Mouse (Mus musculus) brain, embryonic 18.5 days (tissue): ENCODE data around the gene Eef2.
"Not testable (repeated sequence)": the region's sequence is repeated elsewhere in the genome, so short reads cannot be mapped to it uniquely, and the experiment has no call there.

Source experiments
- DNase-seq: peaks from one replicate; pipeline ENCODE4 v3.0.0-alpha.2; 2012; ENCODE audit warnings: low read depth, low spot score

The Eef2 gene

GRCm38 (mm10) chr10:81179451-81180342 is 3.3 kb downstream of the Eef2 start:
- no peak for DNase-seq

- DNase-seq, result no peak
Observed at GRCm38 (mm10) chr10:81180946-81181345, 4.5 kb downstream of the Eef2 start.

- not testable (repeated sequence) for DNase-seq
Observed at GRCm38 (mm10) chr10:81181860-81182259, 5.4 kb downstream of the Eef2 start.

GRCm38 (mm10) chr10:81182336-81183333 is 6.2 kb downstream of the Eef2 start, which contains the start of gene Dapk3:
Gene Dapk3, plus strand, starts transcription at chr10:81183005.
- DNase-seq, result peak; percentile 99

- no peak for DNase-seq
Observed at GRCm38 (mm10) chr10:81183805-81184204, 7.4 kb downstream of the Eef2 start, which contains the start of gene 4930442H23Rik. Gene 4930442H23Rik, minus strand, starts transcription at chr10:81183849.

GRCm38 (mm10) chr10:81184765-81185164 is 8.3 kb downstream of the Eef2 start:
- no peak for DNase-seq

- no peak for DNase-seq
Observed at GRCm38 (mm10) chr10:81187161-81187560, 10.7 kb downstream of the Eef2 start.

- no peak for DNase-seq
Observed at GRCm38 (mm10) chr10:81189821-81190220, 13.4 kb downstream of the Eef2 start.

- DNase-seq, result no peak
Observed at GRCm38 (mm10) chr10:81190236-81190911, 13.9 kb downstream of the Eef2 start.

- no peak for DNase-seq
Observed at GRCm38 (mm10) chr10:81190912-81191321, 14.5 kb downstream of the Eef2 start.

- no peak for DNase-seq
Observed at GRCm38 (mm10) chr10:81191342-81191982, 15.0 kb downstream of the Eef2 start.

- no peak for DNase-seq
Observed at GRCm38 (mm10) chr10:81192270-81192967, 16.0 kb downstream of the Eef2 start.

- no peak for DNase-seq
Observed at GRCm38 (mm10) chr10:81192968-81193501, 16.6 kb downstream of the Eef2 start.

- no peak for DNase-seq
Observed at GRCm38 (mm10) chr10:81193991-81194774, 17.8 kb downstream of the Eef2 start.

GRCm38 (mm10) chr10:81195300-81195699 is 18.9 kb downstream of the Eef2 start:
- no peak for DNase-seq

GRCm38 (mm10) chr10:81196470-81197065 is 20.1 kb downstream of the Eef2 start:
- DNase-seq, result no peak

GRCm38 (mm10) chr10:81197305-81197704 is 20.9 kb downstream of the Eef2 start:
- DNase-seq, result no peak

- DNase-seq, result no peak
Observed at GRCm38 (mm10) chr10:81198230-81198629, 21.8 kb downstream of the Eef2 start.

GRCm38 (mm10) chr10:81198990-81199389 is 22.6 kb downstream of the Eef2 start:
- no peak for DNase-seq
